Mouse (Mus musculus) forelimb bud, embryonic 11.5 days (tissue): Measurements from ENCODE around the gene Greb1.
"Not testable (repeated sequence)": the region's sequence is repeated elsewhere in the genome, so short reads cannot be mapped to it uniquely, and the experiment has no call there.

Experiments
- DNase-seq: peaks from one replicate; pipeline ENCODE4 v3.0.0-alpha.2; 2012; ENCODE audit warnings: low read depth, low spot score

The Greb1 gene

GRCm38 (mm10) chr12:16763649-16764422 lies 36.9 kb downstream of the Greb1 start:
- DNase-seq = no peak

GRCm38 (mm10) chr12:16761461-16761860 lies 39.2 kb downstream of the Greb1 start:
- no peak for DNase-seq

DNA sequence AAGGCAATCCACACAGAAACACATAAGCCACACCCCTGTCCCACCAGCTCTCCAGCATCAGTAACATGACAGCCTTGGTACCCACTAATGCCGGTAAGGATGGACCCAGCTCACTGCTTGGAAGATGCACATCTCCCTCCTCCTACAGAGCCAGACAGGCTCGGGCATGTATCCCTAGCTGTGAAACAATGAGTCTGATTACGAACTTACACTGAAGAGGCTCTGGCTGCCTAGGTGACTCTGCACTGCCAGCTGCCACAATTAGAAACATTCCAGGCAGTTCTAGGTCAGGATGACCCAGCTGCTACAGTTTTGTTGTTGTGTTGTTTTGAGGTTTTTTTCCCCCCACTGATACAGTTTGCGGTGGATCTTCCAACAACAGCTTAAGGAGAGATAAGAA lies 40.4 kb downstream of the Greb1 start:
- no peak for DNase-seq

DNA sequence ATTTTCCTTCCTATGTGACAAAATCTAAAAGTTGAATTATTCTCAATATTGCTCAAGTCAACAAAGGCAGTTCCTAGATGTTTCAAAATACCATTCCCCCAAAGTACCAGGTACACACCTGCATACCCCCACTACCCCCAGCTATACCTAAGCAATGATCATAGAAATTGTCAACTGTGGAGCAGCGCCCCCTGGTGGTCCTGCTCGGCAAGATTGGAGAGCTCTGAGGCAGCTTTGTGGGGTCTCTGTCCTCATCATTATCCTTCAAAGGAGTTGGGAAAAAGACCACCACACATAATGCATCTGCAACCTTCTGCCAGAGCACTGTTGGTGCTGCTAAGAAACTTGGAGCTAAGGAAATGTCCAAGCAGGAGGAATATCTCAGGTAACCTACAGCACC lies 46.4 kb downstream of the Greb1 start:
- peak; percentile 49 for DNase-seq

- DNase-seq = no peak
Observed at GRCm38 (mm10) chr12:16753555-16753954, 47.1 kb downstream of the Greb1 start.

- DNase-seq = no peak
Observed at GRCm38 (mm10) chr12:16753110-16753509, 47.6 kb downstream of the Greb1 start.

DNA sequence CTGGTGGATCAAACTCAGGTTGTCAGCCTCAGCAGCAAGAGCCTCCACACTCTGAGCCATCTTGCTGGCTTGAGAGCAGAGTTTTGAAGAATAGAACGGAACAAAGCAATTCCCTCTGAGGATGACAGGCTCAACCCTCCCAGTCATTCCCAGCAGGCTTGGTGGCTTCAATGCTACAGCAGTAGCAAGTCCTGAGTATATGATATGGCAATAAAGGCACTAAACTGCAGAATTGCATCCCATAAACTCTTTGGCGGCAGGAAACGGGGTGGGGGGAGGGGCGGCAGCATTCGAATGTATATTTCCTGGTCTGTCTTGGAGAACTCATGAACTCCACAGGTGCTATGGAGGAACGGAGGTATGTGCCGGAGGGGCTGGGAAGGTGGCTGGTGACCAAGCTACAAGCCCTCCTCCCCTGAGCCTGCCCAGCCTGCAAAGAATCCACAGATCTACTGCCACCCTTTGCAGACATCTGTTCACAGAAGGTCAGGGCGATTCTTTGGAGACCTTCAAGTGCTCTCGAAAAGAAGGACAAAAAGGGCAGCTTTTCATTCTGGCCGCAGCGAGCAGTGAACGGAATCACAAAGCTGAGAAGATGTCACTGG lies 48.3 kb downstream of the Greb1 start:
- DNase-seq = no peak

DNA sequence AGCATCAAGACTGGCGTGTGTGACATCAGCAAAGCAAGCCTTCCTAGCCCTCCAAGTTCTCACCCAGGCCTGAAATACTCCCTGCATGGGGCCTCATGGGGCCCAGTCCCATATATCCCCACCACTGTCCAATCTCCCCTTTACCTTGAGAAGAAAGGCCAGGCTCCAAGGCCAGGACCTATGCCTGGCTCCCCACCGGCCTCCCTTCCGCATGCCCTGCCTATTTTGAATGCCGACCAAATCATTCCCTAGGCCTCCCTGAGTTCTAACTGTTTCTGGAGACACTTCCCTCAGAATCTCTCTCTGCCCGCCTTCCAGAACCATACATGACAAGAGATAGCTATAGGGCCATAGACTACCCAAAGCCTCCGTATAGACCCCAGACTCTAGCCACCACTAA lies 49.1 kb downstream of the Greb1 start:
- DNase-seq = no peak

DNA sequence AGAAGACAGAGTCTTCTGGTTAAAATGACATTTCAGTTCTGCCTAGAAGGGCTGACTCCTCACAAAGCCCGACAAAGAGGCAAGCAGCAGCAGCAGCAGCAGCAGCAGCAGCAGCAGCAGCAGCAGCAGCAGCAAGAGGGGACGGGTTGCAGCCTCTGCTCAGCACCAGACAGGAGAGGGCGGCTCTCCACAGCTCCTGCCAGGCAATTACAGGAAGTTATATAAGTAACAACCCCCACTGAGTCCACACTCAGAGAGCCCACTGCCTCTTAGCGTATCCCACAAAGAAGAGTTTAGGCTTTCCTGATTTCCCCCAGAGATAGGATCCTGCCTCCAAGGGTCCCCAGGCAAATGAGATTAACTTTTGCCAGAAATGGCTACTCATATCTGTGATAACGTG lies 60.6 kb downstream of the Greb1 start:
- DNase-seq = no peak

GRCm38 (mm10) chr12:16737266-16737665 lies 63.4 kb downstream of the Greb1 start:
- no peak for DNase-seq

DNA sequence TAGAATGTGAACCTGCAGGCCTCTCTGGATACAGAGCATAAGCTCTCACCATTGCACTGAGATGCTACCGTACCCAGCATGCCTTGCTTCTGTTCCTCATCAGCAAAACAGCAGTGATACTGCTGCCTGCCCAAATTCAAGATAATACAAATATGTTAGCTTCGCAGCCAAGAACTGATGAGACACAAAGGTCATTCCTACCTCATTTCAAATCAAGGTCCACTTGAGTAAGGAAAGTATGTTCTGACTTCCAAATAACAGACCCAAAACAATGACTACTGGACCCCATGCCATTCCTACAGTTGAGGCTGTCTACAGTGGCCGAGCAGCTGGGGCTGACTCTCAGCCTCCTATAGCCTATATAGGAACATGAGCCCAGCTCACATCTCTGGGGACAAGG lies 66.0 kb downstream of the Greb1 start:
- no peak for DNase-seq

DNA sequence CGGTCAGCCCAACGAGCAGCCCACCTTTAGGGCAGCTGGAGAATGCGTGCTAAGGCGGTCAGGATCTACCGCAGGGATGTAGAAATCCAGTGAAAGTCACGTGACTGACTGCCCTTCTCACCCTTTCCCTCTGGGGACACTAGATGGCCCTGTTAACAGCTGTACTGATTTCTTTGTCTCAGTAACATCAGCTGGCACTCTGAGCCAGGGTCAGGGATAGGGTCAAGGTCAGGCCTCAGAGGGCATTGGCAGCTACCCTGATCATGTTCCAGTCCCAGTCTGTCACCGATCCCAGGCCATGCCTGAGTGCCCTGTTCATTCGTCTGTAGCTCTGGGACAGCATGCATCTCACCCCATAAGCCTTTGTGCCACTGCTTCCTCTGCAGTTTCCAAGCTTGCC lies 66.7 kb downstream of the Greb1 start:
- DNase-seq = no peak

GRCm38 (mm10) chr12:16731121-16731741 lies 69.5 kb downstream of the Greb1 start:
- peak; percentile 70 for DNase-seq

DNA sequence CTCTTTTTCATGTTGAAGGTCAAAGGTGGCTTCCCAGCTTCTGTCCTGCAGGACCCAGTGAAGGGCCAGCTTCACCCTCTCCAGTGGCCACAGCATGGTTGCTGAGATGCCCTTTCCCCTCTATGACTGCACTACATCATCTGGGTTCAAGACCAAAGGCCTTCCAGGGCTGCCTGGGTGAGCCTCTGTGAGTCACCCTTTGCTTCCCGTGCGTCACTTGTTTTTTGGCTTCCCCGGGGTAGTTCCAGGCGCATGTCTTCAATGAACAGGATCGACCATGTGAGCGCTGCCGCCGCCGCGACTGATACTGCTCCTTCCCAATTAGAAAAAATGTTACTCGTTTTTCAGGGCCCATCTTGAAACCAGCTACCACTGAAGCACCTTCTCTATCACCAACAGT lies 70.5 kb downstream of the Greb1 start:
- no peak for DNase-seq

DNA sequence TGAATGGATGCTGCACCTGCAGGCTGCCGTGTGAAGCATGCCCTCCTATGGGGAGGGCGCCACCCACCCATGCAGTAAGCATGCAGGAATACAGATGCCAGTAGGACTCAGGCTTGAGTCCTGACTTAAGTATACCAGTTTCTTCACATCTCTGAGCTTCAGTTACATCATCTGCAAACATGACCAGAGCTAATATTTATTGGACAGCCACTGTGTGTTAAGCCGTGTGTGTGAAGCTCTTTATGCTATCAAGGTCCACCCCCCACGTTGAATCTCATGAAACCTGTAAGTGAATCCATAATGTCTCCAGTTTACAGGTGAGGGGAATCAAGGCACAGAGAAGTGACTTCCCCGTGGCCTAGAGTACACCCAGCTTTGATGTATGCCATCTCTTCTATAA lies 72.5 kb downstream of the Greb1 start:
- no peak for DNase-seq

DNA sequence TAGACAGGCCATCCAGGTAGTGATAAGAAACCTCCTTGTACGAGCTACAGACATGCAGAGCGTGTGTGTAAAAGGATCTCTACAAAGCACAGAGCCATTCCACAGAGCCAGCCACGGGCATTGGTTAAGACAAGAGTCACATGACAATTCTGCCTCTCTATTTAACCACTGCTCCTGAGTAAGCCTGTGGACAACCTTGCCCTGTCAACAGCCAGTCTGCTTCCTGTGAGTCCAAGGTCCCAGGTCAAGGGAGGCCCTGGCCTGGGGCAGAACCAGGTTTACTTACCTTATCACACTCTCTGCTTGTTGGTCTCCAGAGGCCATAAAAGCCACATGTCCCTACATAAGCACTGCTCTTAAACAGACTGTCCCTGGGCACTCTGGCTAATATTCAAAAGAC lies 74.5 kb downstream of the Greb1 start:
- DNase-seq = no peak

- no peak for DNase-seq
Observed at GRCm38 (mm10) chr12:16723601-16724000, 77.1 kb downstream of the Greb1 start.

DNA sequence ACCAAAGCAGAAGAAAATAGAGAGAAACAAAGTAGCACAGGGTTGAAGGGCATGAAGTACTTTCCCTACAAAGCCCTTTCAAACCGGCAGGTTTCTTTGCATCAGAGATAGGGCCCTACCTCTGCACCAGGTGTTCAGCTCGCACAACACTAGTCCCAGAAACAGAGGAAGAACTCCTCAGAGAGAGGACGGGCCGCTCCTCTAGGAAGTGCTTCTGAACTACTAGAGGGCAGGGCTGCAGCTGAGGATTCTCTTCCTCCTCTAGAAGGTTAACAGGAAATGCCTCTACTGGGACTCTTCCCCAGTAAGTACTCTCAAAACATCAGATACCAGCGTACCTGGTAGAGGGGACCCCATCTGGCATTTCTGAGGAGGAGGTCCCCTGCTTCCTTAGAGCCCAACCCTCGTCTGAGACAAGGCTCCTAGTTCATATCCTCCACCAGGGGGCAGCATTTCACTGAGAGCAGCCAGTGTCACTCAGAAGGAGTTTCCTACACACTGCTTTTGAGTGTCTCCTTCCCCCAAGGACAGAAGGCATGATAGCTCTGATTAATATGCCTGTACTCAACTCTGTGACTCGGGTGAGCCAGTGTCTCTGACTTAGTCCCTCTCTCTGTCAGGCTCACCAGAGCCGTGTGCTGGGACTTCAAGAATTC lies 81.9 kb downstream of the Greb1 start:
- peak; percentile 80 for DNase-seq

DNA sequence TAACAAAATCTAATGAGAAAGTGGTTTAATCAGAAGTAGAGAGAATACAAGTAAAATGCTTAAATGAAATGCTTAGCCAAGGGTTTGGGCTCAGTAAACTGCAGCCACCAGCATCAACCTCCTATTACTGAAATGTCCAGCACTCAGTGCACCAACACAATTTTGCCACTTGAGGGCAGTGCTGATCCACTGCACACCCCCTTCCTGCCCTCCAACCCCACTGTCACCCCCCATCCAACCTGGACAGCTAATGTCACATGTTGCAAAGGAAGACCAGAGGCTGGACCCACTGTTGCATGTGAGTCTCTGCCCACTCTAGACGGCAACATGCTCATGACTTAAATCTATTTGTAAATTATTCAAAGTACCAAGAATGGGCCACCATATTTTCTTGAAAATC lies 83.0 kb downstream of the Greb1 start:
- DNase-seq = peak; percentile 54

DNA sequence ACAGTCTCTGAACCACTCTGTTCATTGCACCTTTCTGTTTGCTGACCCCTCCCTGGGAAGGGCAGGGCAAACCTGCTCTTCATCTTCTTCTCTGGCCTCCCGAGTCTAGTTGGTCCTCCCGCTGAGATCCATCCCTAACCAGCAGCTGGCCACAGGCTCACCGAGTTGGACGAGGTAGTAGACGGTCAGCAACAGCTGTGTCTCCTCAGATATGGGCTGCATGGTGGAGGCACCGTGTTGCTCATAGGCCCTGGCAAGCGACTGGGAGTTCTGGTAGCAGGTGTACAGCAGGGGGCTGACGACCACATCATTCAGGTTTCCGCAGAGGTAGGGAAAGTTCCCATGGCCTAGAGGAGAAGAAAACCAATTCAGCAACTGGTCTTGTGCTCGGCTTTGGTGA lies 86.1 kb downstream of the Greb1 start:
- DNase-seq = no peak

DNA sequence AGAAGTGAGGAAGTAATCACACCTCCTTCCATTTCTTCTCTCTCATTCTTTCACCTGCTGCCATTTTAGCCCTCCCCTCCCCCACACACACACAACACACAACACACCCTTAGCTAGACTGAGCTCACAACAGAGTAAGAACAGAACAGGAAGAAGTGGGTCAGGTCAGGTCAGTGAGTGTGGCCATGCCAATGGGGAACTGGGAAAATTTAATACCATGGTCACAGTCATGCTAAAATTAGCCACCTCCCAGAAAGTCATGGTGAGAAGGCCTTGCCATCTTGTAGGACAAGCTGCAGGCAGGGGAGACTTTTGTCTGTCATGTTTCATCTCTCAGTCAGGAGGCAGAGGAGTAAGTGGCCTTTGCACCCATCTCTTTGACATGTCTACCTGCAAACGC lies 102.0 kb downstream of the Greb1 start:
- DNase-seq = no peak

GRCm38 (mm10) chr12:16696146-16696545 lies 104.5 kb downstream of the Greb1 start:
- no peak for DNase-seq

DNA sequence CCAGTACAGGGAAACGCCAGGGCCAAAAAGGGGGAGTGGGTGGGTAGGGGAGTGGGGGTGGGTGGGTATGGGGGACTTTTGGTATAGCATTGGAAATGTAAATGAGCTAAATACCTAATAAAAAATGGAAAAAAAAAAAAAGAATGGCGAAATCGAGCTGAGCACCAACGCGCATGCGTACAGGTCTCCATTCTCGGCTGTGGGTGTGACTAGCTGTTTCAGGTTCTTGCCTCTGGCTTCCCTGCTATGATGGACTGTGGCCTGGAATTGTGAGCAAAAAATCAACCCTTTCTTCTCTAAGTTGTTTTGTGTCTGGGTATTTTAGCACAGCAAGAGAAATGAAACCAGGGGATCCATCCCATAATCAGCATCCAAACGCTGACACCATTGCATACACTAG lies 105.4 kb downstream of the Greb1 start:
- not testable (repeated sequence) for DNase-seq
